Mouse (Mus musculus) sigmoid colon, adult 10 weeks (tissue): Measurements from ENCODE around the gene Slc26a3. TPM values are rescaled to one million over a fixed set of nuclear protein-coding genes. Genes with fewer than 3 reads are reported as not detected.

Experiments used
- polyA plus RNA-seq: library from polyadenylated mRNA; stranded (reverse); fragments of 350-450 nt; fragmentation: Illumina TruSeq; extraction: RNeasy Lipid Tissue Mini Kit (QIAGEN cat#74804); gene quantifications from one replicate; pipeline ENCODE4 v1.2.3, GENCODE M21; 2014; ENCODE audit warnings: low read depth, low replicate concordance

Gene Slc26a3
- polyA plus RNA-seq: 2,054 TPM

GRCm38 (mm10) chr12:31390571-31390970 lies at the start of gene Slc26a3:
Gene Slc26a3, plus strand, starts transcription at chr12:31390871.

GRCm38 (mm10) chr12:31350944-31351928 lies 39.4 kb upstream of the Slc26a3 start, which contains the start of gene Dld:
Gene Dld, minus strand, starts transcription at chr12:31351453.

GRCm38 (mm10) chr12:31499314-31500131 lies 108.9 kb downstream of the Slc26a3 start, which contains the start of gene Cbll1:
Gene Cbll1, minus strand, starts transcription at chr12:31499616.

Other genes with a start within 250 kb of the Slc26a3 start
- not detected for gene Gm6993, start 150.1 kb upstream of the Slc26a3 start, polyA plus RNA-seq
- 23.8 TPM for gene Lamb1, start 125.6 kb upstream of the Slc26a3 start, polyA plus RNA-seq
- 508 TPM for gene Dld, start 39.4 kb upstream of the Slc26a3 start, polyA plus RNA-seq
- gene Cbll1, start 108.7 kb downstream of the Slc26a3 start, polyA plus RNA-seq: 31.0 TPM
- 0.41 TPM for gene Slc26a4, start 169.1 kb downstream of the Slc26a3 start, polyA plus RNA-seq
- gene Bcap29, start 243.8 kb downstream of the Slc26a3 start, polyA plus RNA-seq: 71.4 TPM